Comparison of ENCODE assay signal across 8 mouse cellular contexts in the genomic region with DNA sequence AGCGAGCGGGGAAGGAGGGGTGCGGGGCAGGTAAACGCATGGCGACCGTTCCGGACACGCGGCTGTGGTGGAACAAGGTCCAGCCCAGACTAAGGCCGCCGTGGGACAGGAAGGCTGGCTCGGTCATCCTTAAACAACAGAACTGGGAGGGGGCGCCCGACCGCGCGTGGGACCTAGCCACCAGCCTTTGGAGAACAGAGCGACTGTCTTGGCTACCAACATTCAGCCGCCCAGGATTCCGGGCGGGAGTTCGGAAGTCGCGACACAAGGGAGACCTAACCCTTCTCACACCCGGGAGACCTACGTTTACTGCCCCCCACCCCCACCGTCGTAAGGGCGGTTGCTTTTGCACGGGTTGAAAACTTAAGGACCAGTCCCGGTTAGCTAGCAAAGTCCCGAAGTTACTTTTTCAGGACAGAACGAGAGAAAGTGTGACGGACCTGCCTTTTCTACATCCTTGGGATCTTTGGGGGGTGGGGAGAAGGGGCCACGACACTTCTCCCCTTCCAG.
DNase-seq lines count a peak whose midpoint lies in the region; ATAC-seq and TF ChIP-seq lines count a peak whose summit lies in the region.
"Not testable (repeated sequence)": the region's sequence is repeated elsewhere in the genome, so short reads cannot be mapped to it uniquely, and the experiment has no call there.

No protein-coding gene starts in this region.

- H3K4me3 ChIP-seq in ES-Bruce4 (ENCODE audit: low read depth, low read length) = peak overlapping the region; percentile 71
- H3K4me3 ChIP-seq in forebrain, embryonic 14.5 days (ENCODE audit: low read depth, low read length) = peak overlapping the region; percentile 36
- H3K4me3 ChIP-seq in kidney, embryonic 16.5 days (ENCODE audit: low read length) = peak overlapping the region; percentile 58
- H3K4me3 ChIP-seq in liver, embryonic 13.5 days (replicated peaks) = peak overlapping the region; percentile 51
- H3K4me3 ChIP-seq in midbrain, embryonic 11.5 days (ENCODE audit: low read depth, low read length) = peak overlapping the region; percentile 43

- peak overlapping the region; percentile 75 for H3K4me2 ChIP-seq in forebrain, embryonic 14.5 days (ENCODE audit: low read length)
- H3K4me2 ChIP-seq in kidney, embryonic 16.5 days (replicated peaks; ENCODE audit: low read depth, low read length) = peak overlapping the region; percentile 94
- peak overlapping the region; percentile 67 for H3K4me2 ChIP-seq in liver, embryonic 13.5 days
- peak overlapping the region; percentile 84 for H3K4me2 ChIP-seq in midbrain, embryonic 11.5 days

- not testable (repeated sequence) for H3K36me3 ChIP-seq in ES-Bruce4 (ENCODE audit: control insufficient read depth, insufficient read depth, low read length, poor library complexity, severe bottlenecking); forebrain, embryonic 14.5 days (ENCODE audit: control insufficient read depth, insufficient read depth, low read length); kidney, embryonic 16.5 days (ENCODE audit: insufficient read depth, low read length); liver, embryonic 13.5 days; midbrain, embryonic 11.5 days (ENCODE audit: control insufficient read depth, insufficient read depth, low read length)

- not testable (repeated sequence) for H3K9me3 ChIP-seq in ES-Bruce4 (replicated peaks; ENCODE audit: control insufficient read depth, insufficient read depth, low read length, poor library complexity, severe bottlenecking); forebrain, embryonic 14.5 days (replicated peaks; ENCODE audit: control insufficient read depth, low read length); kidney, embryonic 16.5 days (ENCODE audit: low read length); liver, embryonic 13.5 days (replicated peaks); midbrain, embryonic 11.5 days (ENCODE audit: control insufficient read depth, low read length)

- TF ChIP-seq EP300 in ES-Bruce4 (IDR thresholded peaks at IDR 0.05; ENCODE audit: insufficient read depth, low read depth, low read length) = not testable (repeated sequence)

- ATAC-seq in forebrain, embryonic 14.5 days = peak; percentile 36; the same call in 1 of the 2 replicates
- peak; percentile 5; the same call in 1 of the 2 replicates for ATAC-seq in kidney, embryonic 16.5 days (ENCODE audit: low FRiP score, low TSS enrichment)
- not testable (repeated sequence) for ATAC-seq in liver, embryonic 13.5 days (ENCODE audit: low read depth)
- peak; percentile 18 for ATAC-seq in midbrain, embryonic 11.5 days (ENCODE audit: low FRiP score)

- under 1% methylated on average over 35 of the region's 35 CpGs for WGBS in forebrain, embryonic 14.5 days
- WGBS in kidney, embryonic 16.5 days = 1% methylated on average over 35 of the region's 35 CpGs
- 2% methylated on average over 35 of the region's 35 CpGs for WGBS in liver, embryonic 13.5 days (ENCODE audit: insufficient replicate concordance)
- WGBS in midbrain, embryonic 11.5 days = 1% methylated on average over 35 of the region's 35 CpGs

- not testable (repeated sequence) for TF ChIP-seq POLR2A in ES-Bruce4 (IDR thresholded peaks at IDR 0.05; ENCODE audit: insufficient read depth, low read length)

- peak; percentile 12 for DNase-seq in cerebellum, adult 9-11 months
- not testable (repeated sequence) for DNase-seq in forebrain, embryonic 14.5 days (ENCODE audit: low spot score); liver, embryonic 13.5 days
- DNase-seq in heart, postnatal 4 days = peak; percentile 37
- peak; percentile 90 for DNase-seq in midbrain, embryonic 11.5 days (ENCODE audit: low spot score, missing footprints)
- peak; percentile 10 for DNase-seq in right cerebral cortex, postnatal 4 days

- TF ChIP-seq CTCF in ES-Bruce4 (IDR thresholded peaks at IDR 0.05; ENCODE audit: low read depth, low read length) = not testable (repeated sequence)

- peaks cover 17% of the 10 kb centered on the region for H3K27me3 ChIP-seq in ES-Bruce4 (ENCODE audit: control insufficient read depth, insufficient read depth, low read length, poor library complexity, severe bottlenecking)
- peaks cover 39% of the 10 kb centered on the region for H3K27me3 ChIP-seq in forebrain, embryonic 14.5 days (replicated peaks; ENCODE audit: control insufficient read depth, insufficient read depth, low read length)
- H3K27me3 ChIP-seq in kidney, embryonic 16.5 days (ENCODE audit: insufficient read depth, low read length) = peaks cover 33% of the 10 kb centered on the region
- H3K27me3 ChIP-seq in liver, embryonic 13.5 days = peaks cover 41% of the 10 kb centered on the region
- H3K27me3 ChIP-seq in midbrain, embryonic 11.5 days (ENCODE audit: control insufficient read depth, insufficient read depth, low read length) = peaks cover 35% of the 10 kb centered on the region

- H3K9ac ChIP-seq in ES-Bruce4 (ENCODE audit: low read depth, poor library complexity, severe bottlenecking) = peak overlapping the region; percentile 54
- H3K9ac ChIP-seq in forebrain, embryonic 14.5 days (ENCODE audit: low read length); liver, embryonic 13.5 days; midbrain, embryonic 11.5 days (ENCODE audit: low read length): not testable (repeated sequence)
- H3K9ac ChIP-seq in kidney, embryonic 16.5 days (replicated peaks; ENCODE audit: low read length) = peak overlapping the region; percentile 53

- H3K27ac ChIP-seq in ES-Bruce4 (ENCODE audit: insufficient read depth, low read length); forebrain, embryonic 14.5 days (ENCODE audit: low read depth, low read length); kidney, embryonic 16.5 days (ENCODE audit: low read length); liver, embryonic 13.5 days; midbrain, embryonic 11.5 days (ENCODE audit: low read depth, low read length): not testable (repeated sequence)

- H3K4me1 ChIP-seq in ES-Bruce4 (ENCODE audit: control insufficient read depth, insufficient read depth, low read length); forebrain, embryonic 14.5 days (ENCODE audit: control insufficient read depth, insufficient read depth, low read length); liver, embryonic 13.5 days (replicated peaks); midbrain, embryonic 11.5 days (ENCODE audit: control insufficient read depth, insufficient read depth, low read length): not testable (repeated sequence)
- peaks cover 17% of the 10 kb centered on the region for H3K4me1 ChIP-seq in kidney, embryonic 16.5 days (ENCODE audit: insufficient read depth, low read length)
